Mouse (Mus musculus): Measurements from ENCODE around the gene Otud7b.

- TF ChIP-seq POLR2A (IDR thresholded peaks at IDR 0.05; ENCODE audit: insufficient read depth, low read depth, low read length) (no peak), CTCF (IDR thresholded peaks at IDR 0.05; ENCODE audit: insufficient read depth, low read depth, low read length) (no peak)
Observed at GRCm38 (mm10) chr3:96087801-96088200, 16.5 kb upstream of the Otud7b start.

All from olfactory bulb, adult 2 months (tissue).